Mouse (Mus musculus) small intestine, adult 2 months (tissue): Measurements from ENCODE around the gene Ucp2.

Source experiments
- CTCF ChIP-seq: fragments of 200-500 bp; IDR thresholded peaks from 2 replicates; pipeline ENCODE4 v1.5.1; 2012; ENCODE audit warnings: low read depth, mild to moderate bottlenecking, control low read depth, inconsistent platforms, low read length, moderate library complexity, mixed read lengths; ENCODE audit not compliant: insufficient replicate concordance, insufficient read length; ENCODE audit errors: extremely low read depth
- POLR2A ChIP-seq: fragments of 200-500 bp; IDR thresholded peaks from 2 replicates; pipeline ENCODE4 v1.6.1; 2012; ENCODE audit warnings: low read depth, mild to moderate bottlenecking, control low read depth, inconsistent platforms, low read length, moderate library complexity

GRCm38 (mm10) chr7:100469502-100469901, 23.6 kb upstream of the Ucp2 start:
- TF ChIP-seq POLR2A = no peak
- no peak for TF ChIP-seq CTCF
